Mouse (Mus musculus): ENCODE data around the gene Abat.

- TF ChIP-seq POLR2A (IDR thresholded peaks at IDR 0.05; ENCODE audit: low read depth, low read length) (no peak), CTCF (IDR thresholded peaks at IDR 0.05; ENCODE audit: borderline replicate concordance, insufficient read depth, low read length) (no peak)
Measured at GRCm38 (mm10) chr16:8620315-8621115, 107.3 kb downstream of the Abat start.
